Mouse (Mus musculus) cortical plate, adult 2 months (tissue): ENCODE measurements around the gene Fgfr2.

Source experiments
- CTCF ChIP-seq: fragments of 200-500 bp; IDR thresholded peaks from 2 replicates; pipeline ENCODE4 v1.5.1; 2011; ENCODE audit warnings: mild to moderate bottlenecking, control low read depth, low read length; ENCODE audit not compliant: insufficient read depth; ENCODE audit errors: extremely low read depth
- POLR2A ChIP-seq: fragments of 200-500 bp; IDR thresholded peaks from 2 replicates; pipeline ENCODE4 v1.6.1; 2011; ENCODE audit warnings: mild to moderate bottlenecking, low read length, control low read depth; ENCODE audit not compliant: insufficient read depth; ENCODE audit errors: extremely low read depth

- no peak for TF ChIP-seq CTCF
- TF ChIP-seq POLR2A, result no peak
Observed at GRCm38 (mm10) chr7:130219844-130220243, 2903.3 kb downstream of the Fgfr2 start.
